Mouse (Mus musculus): ENCODE data around the gene Ankrd12.

DNA sequence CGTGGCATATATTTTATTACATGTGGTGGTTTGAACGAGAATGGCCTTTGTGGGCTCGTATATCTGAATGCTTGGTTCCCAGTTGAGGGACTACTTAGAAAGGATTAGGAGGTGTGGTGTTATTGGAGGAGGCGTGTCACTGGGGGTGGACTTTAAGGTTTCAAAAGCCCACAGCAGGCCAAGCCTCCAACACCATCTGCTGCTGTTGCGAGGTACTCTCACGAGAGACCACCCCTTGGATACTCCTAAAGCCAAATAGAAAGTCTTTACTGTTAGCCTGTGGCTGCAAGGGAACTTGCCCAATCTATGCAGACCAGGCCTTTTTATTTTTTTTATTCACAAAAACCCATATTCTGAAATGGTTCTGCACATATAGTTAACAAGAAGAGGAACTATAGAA, 154.9 kb downstream of the Ankrd12 start:
- TF ChIP-seq POLR2A (IDR thresholded peaks at IDR 0.05; ENCODE audit: insufficient read depth, low read depth, low read length): no peak
- no peak for TF ChIP-seq CTCF (IDR thresholded peaks at IDR 0.05)

Data from heart, adult 2 months (tissue).